Mouse (Mus musculus): ENCODE measurements around the gene Ibtk.
"Not testable (repeated sequence)": the region's sequence is repeated elsewhere in the genome, so short reads cannot be mapped to it uniquely, and the experiment has no call there.

Ibtk gene

DNA sequence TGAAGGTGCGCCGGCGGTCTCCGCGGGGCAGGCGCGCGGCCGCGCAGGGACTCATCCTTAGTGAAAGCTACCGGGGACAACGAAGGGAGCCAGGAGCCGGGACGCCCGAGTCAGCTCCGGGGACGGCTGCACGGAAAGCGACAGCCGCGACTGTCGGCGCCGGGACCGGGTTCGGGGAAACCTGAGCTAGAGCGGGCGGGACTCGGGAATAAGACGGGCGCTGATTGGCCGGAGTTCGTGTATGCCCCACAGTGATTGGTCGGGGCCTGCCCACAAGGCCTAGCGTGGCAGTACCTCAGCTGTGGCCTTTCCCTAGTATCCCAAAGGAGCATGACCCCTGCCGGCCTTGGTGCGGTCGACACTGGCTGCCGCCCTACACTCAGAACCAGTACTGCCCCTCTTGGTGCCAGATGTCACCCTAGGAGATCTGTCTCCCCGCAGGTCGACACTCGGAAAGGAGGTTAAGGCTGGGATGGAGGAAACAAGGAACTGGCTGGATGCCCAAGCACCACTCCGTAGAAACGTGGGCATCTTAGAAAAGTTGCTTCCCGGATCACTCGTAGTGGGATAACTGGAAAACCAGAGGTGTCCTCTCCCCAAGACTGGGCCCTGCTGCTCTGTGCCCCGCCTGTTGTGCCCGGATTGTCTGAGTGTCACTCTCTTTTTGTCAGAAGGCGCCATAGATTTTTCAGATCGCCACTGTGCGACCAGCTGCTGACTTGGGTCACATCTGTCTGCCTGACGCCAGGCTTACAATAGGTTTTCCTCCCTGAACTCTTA is at the start of gene Ibtk:
TSS of gene Ibtk (minus strand) at position 193 of the 780 bp plus-strand sequence.
- peak; percentile 98 for DNase-seq

DNA sequence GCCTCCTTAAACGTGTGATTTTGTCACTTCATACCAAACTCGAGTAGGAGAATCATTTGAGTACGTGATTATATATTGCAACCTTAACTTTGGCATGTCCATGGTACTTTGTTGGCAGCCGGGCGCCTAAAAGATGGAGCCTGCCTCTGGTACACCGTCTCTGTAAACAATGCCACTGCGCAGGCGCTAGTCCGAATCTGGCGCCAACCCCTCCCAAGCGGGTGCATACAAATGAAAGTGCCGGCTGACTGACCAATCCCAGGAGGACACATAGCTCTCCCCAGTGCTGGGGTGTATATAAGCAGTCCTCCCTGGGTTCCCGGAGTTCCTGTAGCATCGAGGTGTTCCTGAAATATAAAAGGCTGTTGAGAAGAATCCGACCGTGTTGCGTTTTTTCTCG is 42.4 kb upstream of the Ibtk start:
- DNase-seq, result not testable (repeated sequence)

DNA sequence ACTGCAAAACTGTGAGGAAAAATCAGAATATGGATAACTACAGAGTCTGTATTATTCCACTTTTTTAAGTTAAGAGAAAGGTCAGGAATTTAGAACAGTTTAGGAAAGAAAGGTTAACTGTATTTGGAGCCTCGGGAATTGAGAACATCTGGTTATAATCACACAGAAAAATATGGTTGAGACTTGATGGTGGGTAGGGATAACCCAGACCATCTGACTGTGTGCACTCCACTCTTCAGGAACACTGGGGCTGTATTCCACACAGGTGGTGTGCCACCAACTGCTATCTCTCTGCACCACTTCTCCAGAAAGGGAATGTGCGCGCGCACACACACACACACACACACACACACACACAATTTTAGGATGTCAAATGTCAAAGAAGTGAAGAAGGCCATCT is 31.1 kb upstream of the Ibtk start:
- DNase-seq, result no peak

DNA sequence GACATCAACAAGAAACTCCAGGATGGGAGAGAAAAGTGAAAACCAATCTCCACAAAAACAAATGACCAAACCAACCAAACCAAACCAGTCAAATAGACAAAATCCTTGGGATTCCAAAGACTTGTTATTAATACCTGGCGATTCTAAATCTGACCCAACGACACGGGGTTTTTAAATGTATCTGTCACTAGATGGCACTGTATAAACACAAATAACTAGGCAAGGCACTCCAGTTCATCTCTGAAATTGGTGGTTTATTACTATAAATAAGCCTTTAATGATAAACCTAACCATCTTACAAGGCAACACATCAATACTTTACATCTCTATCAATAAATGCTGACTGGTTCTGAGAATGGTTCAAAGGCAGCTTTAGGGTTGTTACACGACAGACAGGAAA is 30.3 kb upstream of the Ibtk start:
- peak; percentile 48 for DNase-seq

DNA sequence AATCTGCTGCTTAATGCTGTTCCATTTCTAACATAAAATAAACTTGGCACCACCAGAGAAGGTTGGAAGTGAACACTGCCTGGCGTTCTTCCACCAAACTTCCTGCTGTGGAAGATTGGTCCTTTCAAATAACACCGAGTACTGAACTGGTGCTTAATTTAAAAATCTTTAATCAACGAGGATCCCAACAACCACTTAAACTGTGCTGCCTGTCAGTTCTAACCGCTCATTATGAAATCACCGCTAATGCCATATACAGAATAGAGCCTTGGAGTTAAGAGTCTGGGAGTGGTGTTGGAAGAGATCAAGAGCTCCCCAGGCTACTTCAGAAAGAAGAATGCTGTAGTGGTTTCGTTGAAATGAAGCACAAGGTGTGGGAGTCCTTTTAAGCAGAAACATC is 28.4 kb upstream of the Ibtk start:
- peak; percentile 50 for DNase-seq

DNA sequence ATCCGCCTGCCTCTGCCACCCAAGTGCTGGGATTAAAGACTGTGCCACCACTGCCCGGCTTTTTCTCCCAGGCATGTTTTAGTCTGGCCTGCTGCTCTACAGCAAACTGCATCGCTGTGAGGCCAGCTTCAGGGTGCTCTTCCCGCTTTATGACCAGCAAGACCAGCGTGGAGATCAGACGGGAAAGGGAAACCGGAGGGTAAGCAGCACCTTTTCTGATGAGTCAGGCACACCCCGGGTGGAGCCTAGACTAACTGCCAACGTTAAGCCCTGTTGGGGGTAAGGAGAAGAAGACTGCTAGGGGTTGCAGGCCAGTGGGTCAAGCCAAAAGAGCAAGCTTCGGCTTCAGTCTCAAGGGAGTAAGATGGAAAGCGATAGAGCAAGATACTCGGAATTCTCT is 23.1 kb upstream of the Ibtk start:
- no peak for DNase-seq

DNA sequence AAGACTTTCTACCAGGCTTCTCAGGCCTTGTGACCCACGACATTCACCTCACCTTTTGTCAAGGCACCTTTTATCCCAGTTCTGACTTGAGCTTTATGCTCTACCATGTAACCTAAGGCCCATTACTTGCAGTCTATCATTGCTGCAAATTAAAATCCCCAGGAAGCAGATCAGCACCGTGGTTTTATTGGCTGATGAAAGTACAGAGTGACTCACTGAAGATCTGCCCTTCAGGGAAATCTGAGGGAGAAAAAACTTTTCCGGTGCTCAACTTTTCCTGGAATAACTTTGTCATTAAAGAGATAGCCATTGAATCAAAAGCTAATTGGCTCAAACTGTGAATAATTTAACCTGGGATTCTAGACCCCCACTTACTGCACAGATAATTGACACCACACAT is 22.3 kb upstream of the Ibtk start:
- no peak for DNase-seq

DNA sequence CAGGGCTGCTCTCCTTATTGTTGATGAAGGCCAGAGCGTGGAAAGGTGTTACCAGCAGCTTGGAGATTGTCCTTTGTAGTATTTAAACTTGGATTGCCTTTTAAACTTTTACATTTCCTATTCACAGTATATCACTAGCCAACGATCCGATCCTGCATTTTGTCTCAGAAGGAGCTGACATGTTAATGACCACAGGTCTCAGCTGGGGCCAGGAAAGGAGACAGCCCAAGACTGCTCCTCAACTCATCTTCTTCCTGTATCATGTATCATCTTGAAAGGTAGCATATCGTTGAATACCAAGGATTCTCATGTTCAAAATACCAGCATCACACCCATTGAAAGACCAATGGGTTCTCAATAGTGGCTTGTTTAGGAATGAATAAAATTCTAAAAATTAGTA is 21.2 kb upstream of the Ibtk start:
- no peak for DNase-seq

DNA sequence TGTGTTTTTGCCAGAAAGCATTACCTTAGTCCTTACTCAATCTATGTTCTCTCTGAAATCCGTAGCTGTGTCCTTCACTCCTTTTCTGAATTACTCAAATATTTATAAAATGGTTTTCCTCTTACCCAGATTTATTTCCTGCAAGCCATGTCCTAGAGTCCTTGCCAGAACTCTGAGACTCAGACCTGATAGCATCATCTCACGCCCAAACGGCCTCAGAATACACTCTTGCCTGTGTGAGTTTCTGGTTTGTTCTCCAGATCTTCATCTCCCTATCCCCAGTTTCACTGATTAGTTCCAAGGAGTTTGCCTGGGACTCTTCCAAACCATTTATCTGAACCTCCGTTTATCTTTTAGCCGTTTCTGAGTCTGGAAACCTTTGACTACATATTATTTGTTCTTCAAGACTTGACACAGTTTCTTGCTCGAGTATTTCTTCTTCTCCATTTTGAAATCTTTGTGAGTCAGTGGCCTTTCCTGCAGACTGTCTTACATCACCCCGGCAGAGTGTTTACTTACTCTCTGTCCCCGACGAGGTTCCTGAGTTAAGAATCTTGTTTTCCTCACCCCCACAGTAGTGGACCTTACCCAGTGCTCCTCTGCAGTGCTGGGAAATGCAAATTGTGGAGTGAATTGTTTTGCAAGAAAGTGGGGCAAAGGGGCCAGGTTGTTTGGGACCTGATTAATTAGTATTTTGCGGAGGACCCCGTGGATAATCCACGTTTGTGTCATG is 20.1 kb upstream of the Ibtk start:
- peak; percentile 46 for DNase-seq

DNA sequence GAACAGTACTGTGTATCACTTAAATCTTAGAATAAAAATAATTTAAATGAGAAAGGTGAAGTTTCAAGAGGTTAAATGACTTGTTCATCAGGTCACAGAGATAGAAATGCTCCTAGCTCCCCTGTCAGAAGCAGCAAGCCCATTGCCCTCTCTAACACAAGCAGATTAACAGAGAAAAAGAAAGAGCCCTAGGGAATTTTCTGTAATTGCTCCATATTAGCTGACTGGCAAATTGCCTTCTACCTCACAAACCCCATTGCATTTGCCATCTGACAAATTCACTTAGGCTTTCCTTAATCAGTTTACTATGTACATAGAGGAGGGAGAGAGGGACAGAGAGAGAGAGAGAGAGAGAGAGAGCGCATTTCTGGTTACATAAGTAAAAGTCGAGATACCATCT is 18.1 kb upstream of the Ibtk start:
- no peak for DNase-seq

DNA sequence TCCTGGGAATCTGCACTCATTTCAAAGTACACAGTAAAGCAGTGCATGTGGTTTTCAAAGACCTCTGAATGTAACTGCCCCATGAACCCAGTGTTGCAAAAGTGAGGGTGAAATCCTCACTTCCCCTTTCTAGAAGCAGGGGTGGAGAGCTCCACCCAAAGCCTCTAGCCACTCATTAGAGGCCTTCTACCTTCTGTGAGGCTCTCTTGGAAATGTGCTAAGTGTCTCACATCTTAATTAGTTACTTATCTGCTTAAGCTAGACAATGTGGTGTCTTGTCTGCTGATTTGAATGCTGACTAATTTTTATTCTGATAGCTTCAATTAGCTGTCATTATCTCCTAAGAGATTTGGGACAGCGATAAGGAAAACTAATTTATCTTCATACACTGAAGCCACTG is 13.3 kb upstream of the Ibtk start:
- peak; percentile 45 for DNase-seq

DNA sequence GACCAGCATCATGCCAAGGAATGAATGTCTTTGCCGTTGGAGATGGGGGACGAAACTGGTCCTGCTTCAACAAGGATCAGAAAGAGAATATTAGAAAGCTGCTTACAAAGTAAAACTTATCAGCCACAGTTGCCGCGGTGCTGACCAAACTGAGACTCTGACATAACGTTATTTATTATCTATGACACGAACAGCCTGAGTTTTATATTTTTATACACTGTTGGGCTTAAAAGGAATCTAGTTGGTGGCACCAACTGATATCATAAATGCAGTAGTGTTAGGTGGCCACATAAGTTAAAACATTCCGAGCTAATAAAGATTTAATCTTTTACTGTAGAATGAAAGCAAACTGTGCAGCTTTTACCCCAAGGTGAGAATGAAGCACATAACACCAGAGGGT is 1.7 kb upstream of the Ibtk start:
- no peak for DNase-seq

DNA sequence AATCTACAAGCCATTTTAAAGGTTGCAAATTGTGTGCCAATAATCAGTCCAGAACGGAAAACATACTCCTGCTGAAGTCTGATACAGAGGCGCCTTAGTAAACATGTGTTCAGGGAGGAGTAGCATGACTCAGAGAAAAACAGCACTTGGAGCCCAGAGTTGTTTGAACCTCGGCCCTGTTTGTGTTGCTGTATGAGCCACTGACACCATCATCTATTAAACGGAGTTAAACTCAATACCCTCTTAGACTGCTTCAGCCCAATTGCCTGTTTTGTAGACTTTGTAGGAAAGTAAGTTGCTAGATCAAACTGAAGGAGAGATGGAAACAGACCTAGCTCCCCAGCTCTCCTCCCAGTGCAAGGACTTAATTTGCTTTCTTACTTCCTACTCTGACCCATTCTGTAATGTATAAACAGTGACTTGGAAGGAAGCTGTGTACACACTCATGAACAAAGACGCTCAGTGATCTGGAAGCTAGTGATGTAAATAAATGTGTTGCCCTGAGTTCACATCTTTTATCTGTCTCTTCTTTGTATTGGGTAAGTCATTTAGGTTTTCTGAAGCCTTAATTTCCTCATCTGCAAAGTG is 882 bp upstream of the Ibtk start:
- peak; percentile 50 for DNase-seq

DNA sequence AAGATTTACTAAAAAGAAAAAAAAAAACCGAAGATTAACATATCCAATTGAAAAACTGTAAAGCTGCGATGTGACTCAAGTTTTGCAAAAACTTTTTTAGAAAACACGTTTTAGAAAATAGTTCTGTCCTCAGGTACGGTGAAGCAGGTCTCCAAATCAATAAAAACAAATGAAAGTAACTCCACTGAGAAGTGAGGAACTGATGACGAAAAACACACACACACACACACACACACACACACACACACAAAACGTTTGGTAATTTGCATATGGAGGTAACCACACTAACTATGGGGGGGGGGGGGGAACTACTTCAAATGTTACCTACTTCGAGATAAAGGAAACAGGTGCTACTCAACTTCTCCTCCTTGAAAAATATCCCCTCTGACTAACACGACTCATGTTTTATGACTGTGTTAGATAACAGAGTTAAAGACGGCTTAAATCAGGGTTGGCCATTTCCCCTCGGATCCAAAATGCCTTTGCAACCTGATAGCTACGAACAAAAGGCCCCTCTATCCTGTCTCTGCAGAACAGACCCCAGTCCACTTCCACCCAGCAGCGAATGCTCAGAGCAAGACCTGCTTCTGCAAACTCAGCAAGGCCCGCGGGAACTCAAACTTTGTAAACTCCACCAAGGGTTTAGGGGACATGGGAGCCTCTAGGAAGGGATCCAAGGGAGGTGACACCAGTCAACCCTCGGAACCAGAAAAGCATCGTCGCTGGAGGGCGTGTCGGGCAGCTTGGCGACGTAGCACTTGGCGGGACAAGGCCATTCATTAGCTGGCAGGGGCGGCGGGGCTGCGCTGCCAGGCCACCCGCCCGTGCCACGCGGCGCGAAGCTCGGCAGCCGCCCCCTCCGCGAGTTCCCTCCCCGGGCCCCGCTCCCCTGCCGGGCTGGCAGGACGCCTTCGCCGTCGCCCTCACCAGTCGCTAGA is 661 bp downstream of the Ibtk start:
- peak; percentile 84 for DNase-seq

DNA sequence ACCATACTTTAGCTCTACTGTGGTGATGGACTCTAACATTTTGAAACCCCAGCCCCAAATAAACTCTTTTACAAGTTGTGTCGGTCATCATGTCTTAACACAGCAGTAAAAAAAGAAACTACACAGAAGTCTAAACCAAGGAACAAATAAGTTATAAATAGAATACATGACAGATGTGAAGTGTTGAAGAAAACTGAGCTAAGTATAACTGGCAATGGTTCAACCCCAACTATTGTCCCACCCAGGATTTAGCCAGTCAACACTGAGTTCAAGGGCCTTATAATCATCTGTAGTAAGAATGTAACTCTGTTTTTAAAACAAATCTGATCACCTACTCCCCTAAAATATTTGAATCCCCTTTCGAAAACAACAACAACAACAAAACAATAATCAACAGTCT is 3.6 kb downstream of the Ibtk start:
- DNase-seq, result no peak

DNA sequence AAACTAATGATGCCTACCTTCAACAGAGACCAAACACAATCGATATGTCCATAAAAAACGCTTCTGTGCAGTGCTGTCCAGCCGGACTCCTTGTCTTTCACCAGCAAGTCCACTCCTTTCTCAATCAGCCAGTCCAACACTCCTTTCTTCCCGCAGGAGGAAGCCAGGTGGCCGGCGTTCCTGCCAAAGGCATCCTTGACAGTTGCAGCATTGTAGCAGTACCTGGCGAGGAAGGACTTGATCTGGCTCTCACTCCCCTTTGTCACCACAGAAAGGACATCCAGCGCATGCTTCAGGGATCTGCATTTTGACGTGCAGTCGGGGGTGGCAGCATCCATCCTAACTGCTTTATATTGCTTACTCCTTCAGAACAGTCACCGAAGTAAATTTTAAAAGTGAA is 5.8 kb downstream of the Ibtk start:
- no peak for DNase-seq

DNA sequence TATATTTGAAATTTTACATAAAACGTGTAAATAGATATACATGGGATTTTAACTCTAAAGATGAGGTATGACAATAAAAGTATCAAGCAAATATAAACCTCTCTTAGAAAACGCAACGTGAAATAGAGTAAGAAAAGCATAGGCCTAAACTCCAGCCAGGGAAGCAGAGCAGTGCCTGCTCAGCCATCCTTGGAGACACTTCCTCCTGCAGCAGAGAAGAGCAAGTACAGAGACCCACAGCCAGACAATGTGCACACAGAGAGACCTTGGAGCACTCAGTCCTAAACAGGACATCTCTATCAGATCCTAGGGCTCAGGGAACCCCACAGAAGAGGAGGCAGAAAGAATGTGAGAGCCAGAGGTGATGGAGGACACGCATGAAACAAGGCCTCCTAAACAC is 7.0 kb downstream of the Ibtk start:
- no peak for DNase-seq

DNA sequence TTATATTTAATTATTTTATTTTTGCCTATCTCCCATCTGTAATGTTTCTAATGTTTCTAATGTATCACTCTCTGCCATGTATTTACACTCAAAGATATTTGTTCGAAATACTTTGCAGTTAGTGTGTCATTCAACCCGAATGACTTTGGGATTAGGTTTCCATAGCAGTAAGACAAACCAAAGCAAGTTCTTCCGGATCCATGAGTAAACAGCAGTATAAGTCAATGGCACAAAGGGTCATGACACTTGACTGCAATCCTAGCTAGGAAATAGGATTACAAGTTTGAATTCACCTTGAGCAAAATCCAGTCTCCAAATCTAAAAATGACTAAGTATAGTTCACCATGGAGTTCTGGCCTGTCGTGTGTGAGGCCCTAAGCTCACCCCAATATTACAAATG is 9.9 kb downstream of the Ibtk start:
- DNase-seq, result no peak

DNA sequence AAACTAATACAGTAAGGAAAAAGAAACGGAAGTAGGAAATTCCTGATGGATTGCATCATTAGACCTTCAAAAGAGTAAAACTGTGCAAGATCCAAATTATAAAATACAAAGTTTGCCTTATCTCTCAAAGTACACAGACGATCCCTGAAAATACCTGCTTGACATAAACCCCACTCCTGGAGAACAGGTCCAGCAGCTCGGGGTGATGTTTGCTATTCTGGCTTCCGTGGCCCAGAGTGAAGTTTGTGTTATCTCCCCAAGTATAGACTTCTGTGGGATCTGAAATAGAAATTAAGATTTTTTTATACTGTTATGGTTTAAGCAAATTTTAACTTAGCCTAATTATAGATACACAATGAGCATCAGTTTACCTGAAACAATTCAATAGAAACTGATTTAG is 14.3 kb downstream of the Ibtk start:
- no peak for DNase-seq

DNA sequence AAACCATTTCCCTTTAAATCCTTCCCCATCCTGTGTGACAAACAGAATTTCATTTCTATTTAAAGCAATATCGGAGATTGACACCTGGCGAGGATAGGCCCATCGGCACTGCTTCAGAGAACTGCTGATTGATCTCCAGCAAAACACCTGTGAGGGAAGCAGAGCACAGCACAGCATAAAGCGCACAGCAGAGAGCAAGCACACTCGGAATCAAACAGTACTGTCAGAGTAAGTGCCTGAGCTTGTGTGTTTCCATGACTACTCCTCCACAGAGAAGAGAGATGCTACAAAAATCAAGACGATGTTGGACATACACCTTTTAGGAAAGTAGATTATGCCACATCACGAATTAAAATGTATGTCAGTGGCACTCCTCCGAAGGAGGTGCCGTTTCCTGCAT is 25.1 kb downstream of the Ibtk start:
- no peak for DNase-seq

DNA sequence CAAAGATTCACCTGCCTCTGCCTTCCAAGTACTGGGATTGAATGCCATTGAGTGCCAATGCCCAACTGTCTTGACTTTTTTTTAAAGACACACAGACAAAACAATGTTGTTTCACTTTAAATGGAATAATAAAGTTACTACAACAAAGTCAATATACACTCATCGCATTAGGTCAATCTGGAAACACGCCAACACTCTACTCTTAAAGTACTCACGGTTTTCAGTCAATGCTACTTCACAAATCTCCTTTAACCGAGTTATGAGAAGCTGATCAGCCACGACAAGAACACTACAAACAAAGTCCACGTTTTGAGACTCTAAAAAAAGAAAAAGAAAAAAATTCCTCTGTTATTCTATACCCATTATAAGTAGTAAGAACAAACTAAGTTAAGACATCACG is 31.8 kb downstream of the Ibtk start:
- DNase-seq, result peak; percentile 55

DNA sequence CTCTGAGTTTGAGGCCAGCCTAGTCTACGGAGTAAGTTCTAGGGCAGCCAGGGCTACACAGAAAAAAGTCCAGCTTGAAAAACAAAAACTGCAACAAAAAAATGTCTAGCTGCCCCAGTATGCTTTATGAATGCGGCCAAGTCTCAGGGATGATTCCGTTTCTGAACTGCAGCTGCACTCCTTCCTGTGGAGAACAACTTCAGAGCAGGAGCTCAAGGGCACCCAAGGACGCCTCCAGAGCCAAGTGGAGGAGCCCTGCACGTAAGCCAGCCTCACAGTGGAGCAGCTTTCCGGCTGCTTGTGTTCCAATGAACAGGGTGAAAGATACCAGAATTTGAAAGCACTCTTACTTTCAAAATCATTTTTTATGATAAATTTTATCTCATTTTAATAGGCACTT is 41.8 kb downstream of the Ibtk start:
- no peak for DNase-seq

DNA sequence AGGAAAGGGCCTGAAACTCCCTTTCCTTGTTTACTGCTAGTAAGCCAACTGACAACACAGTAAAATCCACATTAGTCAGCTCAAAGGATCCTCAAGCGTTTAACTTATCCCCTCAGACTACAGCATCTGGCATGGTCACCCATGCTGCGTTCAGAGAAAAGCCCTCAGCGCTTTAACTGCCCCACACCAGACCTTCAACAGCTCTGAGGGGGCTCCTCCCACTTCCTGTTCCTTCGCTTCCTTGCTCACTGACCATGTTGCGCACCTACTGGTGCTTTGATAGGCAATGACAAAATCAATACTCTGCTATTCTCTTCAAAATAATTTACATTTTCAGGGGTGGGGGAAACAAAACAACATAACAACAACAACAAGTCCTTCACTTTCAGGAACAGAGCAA is 47.2 kb downstream of the Ibtk start:
- DNase-seq, result no peak

Data from lung, postnatal 36 days (tissue).